Mouse (Mus musculus) Patski (cell line): Measurements from ENCODE around the gene Rslcan18. TPM values are rescaled to one million over a fixed set of nuclear protein-coding genes. Genes with fewer than 3 reads are reported as not detected.

Source experiments
- ATAC-seq: fragments of 100-300 bp; one replicate; pipeline ENCODE4 v1.8.0; 2021
- CTCF ChIA-PET: fragments of 350-600 bp; sonication (Branson Sonifier 250); formaldehyde crosslinking; loops from one replicate; lab custom pipeline; 2022; ENCODE audit warnings: inconsistent platforms; lab: Charles Lee
- POLR2A ChIA-PET: fragments of 350-600 bp; sonication (Branson Sonifier 250); formaldehyde crosslinking; loops from one replicate; lab custom pipeline; 2022; ENCODE audit warnings: antibody characterized with exemption, inconsistent platforms; lab: Charles Lee
- DNase-seq: peaks from one replicate; pipeline ENCODE4 v3.0.0-alpha.2; 2011; ENCODE audit warnings: low read depth, low spot score
- H3K27me3 ChIP-seq: fragments of 371-371 bp; one replicate; pipeline ENCODE4 v1.5.1; 2021
- CTCF ChIP-seq: fragments of 100-300 bp; IDR thresholded peaks from one replicate; pipeline ENCODE4 v1.5.1; 2021
- in situ Hi-C: fragments of 300-500 bp; cut with MboI; formaldehyde crosslinking; loops from 3 replicates; pipeline ENCODE4 v1.11.1; 2018; ENCODE audit warnings: low pct_unique_long_range_greater_than_20kb, mixed read lengths
- polyA plus RNA-seq: library from polyadenylated mRNA; unstranded; gene quantifications from one replicate; pipeline ENCODE4 v1.2.3, GENCODE M21; 2021

Gene Rslcan18
- polyA plus RNA-seq, 1 experiment from 2014 or later: 1.1 TPM

GRCm38 (mm10) chr13:67097876-67098275, 18.2 kb downstream of the Rslcan18 start, which contains the start of gene Zfp708:
Zfp708 (minus strand) TSS chr13:67097976.
- H3K27me3 ChIP-seq: no peaks in the 10 kb centered on the region
- ChIA-PET POLR2A (no interaction called here), CTCF (interaction anchor here (1.4 kb wide), 1 partner anchor 19 kb away, joined by 4 read pairs; no protein-coding TSS in a partner anchor)
- in situ Hi-C loops: no loop called here
- TF ChIP-seq CTCF: no peak
- DNase-seq: no peak
- no peak for ATAC-seq

GRCm38 (mm10) chr13:67090154-67090553, 25.9 kb downstream of the Rslcan18 start:
- ChIA-PET POLR2A (no interaction called here), CTCF (no interaction called here)
- TF ChIP-seq CTCF: no peak
- no peaks in the 10 kb centered on the region for H3K27me3 ChIP-seq
- in situ Hi-C loops: no loop called here
- ATAC-seq (no peak), DNase-seq (no peak)

DNA sequence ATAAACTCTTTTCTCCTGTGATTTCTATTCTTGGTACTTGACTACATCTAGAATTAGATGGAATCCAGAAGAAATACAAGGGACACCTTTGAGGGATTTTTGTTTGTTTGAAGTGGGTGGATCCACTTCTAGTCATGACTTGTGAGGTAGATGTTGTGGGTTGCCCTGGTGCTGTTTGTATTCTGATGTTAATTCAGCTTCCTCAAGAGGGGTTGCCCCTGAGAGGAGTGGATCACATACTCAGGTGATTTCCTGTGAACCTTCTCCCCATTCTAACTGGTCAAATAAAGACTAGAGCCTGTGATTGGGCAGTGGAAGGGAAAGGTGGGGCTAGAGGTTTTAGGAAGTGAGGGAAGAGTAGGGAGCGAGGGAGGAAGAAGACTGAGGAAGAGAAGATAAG, 34.1 kb downstream of the Rslcan18 start:
- ATAC-seq: no peak
- in situ Hi-C loops: loop anchor here (10.0 kb wide), 1 partner anchor 177 kb away; the partner anchor contains the start of gene Gm10767
- POLR2A ChIA-PET: no interaction called here

GRCm38 (mm10) chr13:67081142-67081713, 34.8 kb downstream of the Rslcan18 start:
- DNase-seq (peak; percentile 31), ATAC-seq (peak; percentile 98)
- in situ Hi-C loops: loop anchor here (10.0 kb wide), 1 partner anchor 176 kb away; the partner anchor contains the start of gene Gm10767
- TF ChIP-seq CTCF: no peak
- POLR2A ChIA-PET: no interaction called here
- CTCF ChIA-PET: no interaction called here
- no peaks in the 10 kb centered on the region for H3K27me3 ChIP-seq

More for the DNA sequence above, 34.1 kb downstream of the Rslcan18 start:
- CTCF ChIA-PET: no interaction called here
- no peaks in the 10 kb centered on the region for H3K27me3 ChIP-seq
- no peak for DNase-seq
- TF ChIP-seq CTCF: no peak

DNA sequence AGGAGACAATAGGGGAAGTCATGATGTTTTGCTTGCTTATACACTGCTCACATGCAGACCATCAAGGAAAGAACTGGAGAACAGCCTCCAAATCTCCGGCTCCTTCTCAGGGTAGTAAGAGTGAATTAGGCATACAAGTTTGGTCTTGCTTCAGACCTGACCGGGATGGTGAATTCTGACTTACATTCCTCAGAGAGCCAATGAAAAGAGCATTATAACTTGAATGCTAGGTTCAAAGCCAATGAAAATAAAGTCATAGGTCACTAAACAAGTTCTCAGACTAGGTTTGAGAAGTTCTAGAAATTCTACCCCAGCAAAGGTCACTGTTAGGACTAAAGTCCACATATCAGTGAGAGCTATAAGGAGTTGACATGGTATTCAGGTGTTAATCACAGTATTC, 38.8 kb downstream of the Rslcan18 start:
- ChIA-PET CTCF (interaction anchor here (0.9 to 1.8 kb wide), 2 partner anchors 10 to 32 kb away, joined by 4 to 5 read pairs; partner anchors contain the start of gene Gm28557), POLR2A (no interaction called here)
- no peak for DNase-seq
- no peak for ATAC-seq
- TF ChIP-seq CTCF: no peak
- no peaks in the 10 kb centered on the region for H3K27me3 ChIP-seq
- in situ Hi-C loops: no loop called here

DNA sequence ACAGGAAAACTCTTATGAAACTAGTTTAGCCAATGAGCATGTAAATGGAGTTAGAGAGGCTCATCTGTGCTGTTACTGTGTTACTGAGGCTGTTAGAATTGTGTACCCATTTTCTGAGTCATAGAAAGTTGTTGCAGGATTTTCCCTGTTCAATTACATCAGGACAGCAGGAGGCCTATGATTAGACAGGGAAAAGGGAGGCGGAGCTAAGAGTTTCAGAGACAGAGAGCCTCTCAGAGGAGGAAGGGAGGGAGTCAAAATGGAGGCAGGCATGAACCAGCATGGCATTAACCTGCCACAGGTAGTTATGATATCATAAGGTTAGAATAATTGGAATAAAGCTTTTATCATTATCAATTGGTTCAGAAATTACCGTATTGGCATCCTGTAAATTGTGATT, 43.3 kb downstream of the Rslcan18 start:
- H3K27me3 ChIP-seq: no peaks in the 10 kb centered on the region
- ChIA-PET CTCF (no interaction called here), POLR2A (no interaction called here)
- TF ChIP-seq CTCF: no peak
- in situ Hi-C loops: no loop called here
- ATAC-seq: no peak
- DNase-seq: no peak

- ATAC-seq (no peak), DNase-seq (no peak)
- in situ Hi-C loops: no loop called here
- no peak for TF ChIP-seq CTCF
- ChIA-PET CTCF (interaction anchor here (1.6 kb wide), 1 partner anchor 11 kb away, joined by 4 read pairs; no protein-coding TSS in a partner anchor), POLR2A (no interaction called here)
- H3K27me3 ChIP-seq: no peaks in the 10 kb centered on the region
These were observed 50.7 kb downstream of the Rslcan18 start for GRCm38 (mm10) chr13:67065386-67065785.

DNA sequence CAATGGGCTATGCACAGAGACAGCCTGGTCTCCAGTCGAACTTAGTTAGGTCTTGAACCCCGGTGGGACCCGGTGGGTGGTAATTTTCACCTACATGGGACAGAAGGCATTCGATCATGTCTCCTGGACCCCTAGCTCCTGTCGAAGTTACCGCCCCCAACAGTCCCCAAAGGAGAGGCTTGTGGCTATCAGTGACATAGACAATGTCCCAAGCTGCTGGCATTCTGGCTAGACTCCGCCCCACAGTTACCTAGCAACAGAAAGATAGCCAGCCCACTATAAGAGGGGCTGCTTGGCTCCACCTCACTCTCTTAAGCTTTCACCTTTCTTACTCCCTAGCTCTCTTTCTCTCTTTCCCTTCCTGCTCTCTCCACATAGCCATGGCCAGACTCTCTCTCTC, 53.6 kb downstream of the Rslcan18 start:
- POLR2A ChIA-PET: no interaction called here
- ATAC-seq: no peak
- TF ChIP-seq CTCF: no peak
- DNase-seq: no peak
- CTCF ChIA-PET: no interaction called here
- no peaks in the 10 kb centered on the region for H3K27me3 ChIP-seq
- in situ Hi-C loops: no loop called here

- H3K27me3 ChIP-seq: no peaks in the 10 kb centered on the region
- DNase-seq: peak; percentile 82
- ATAC-seq: peak; percentile 100
- no peak for TF ChIP-seq CTCF
- ChIA-PET CTCF (interaction anchor here (1.4 kb wide), 1 partner anchor 87 kb away, joined by 3 read pairs; no protein-coding TSS in a partner anchor), POLR2A (no interaction called here)
- in situ Hi-C loops: no loop called here
These were observed 55.2 kb downstream of the Rslcan18 start, which contains the start of gene Zfp712 for GRCm38 (mm10) chr13:67060786-67061358. Zfp712 (minus strand) TSS chr13:67061170.

DNA sequence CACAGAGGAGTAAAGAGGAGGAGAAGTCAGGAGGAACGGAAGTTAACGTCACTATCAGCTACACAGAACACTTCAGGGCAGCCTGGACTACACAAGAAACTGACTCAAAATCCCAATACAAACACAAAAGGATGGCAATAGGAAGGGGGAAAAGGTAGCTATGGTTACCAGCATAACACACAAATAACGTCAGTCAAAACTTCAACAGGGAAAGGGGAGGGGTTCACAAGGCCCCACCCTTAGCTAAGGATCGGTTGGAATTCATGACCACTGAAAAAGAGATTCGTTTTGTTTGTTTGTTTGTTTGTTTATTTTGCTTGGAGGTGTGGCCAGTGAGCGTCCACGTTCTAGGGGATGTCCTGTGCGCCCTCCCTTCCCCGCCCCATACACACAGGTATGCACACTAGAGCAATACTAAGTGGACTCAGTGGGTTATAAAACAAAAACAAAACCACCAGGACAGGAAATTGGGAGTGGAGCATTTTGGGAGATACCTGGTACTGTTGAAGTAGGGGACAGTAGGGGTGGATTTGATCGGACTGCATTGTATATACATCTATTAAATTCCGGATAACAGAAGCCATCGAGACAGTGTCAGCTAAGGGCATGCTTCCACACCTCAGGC, 55.8 kb downstream of the Rslcan18 start:
- no peak for DNase-seq
- no peak for TF ChIP-seq CTCF
- peak; percentile 4 for ATAC-seq
- ChIA-PET CTCF (interaction anchor here (1.4 kb wide), 1 partner anchor 87 kb away, joined by 3 read pairs; no protein-coding TSS in a partner anchor), POLR2A (no interaction called here)
- no peaks in the 10 kb centered on the region for H3K27me3 ChIP-seq
- in situ Hi-C loops: no loop called here

Other genes starting within 250 kb of the Rslcan18 start
- gene Gm10767, start 211.3 kb downstream of the Rslcan18 start, polyA plus RNA-seq: 4.9 TPM
- gene Zfp712, start 55.1 kb downstream of the Rslcan18 start, polyA plus RNA-seq: 1.5 TPM
- gene Zfp708, start 18.3 kb downstream of the Rslcan18 start, polyA plus RNA-seq: 2.2 TPM
- gene Gm28557, start 7.7 kb downstream of the Rslcan18 start, polyA plus RNA-seq: 3.6 TPM
- gene Zfp759, start 5.4 kb upstream of the Rslcan18 start, polyA plus RNA-seq: 4.9 TPM
- 6.0 TPM for gene Rsl1, start 56.9 kb upstream of the Rslcan18 start, polyA plus RNA-seq
- 1.6 TPM for gene Zfp455, start 78.2 kb upstream of the Rslcan18 start, polyA plus RNA-seq
- 4.1 TPM for gene Zfp458, start 162.2 kb upstream of the Rslcan18 start, polyA plus RNA-seq
- gene Zfp457, start 190.2 kb upstream of the Rslcan18 start, polyA plus RNA-seq: 3.1 TPM
- gene Zfp595, start 216.3 kb upstream of the Rslcan18 start, polyA plus RNA-seq: 3.2 TPM
- gene Gm28044, start 244.3 kb upstream of the Rslcan18 start, polyA plus RNA-seq: 1.4 TPM
- gene Zfp953, start 244.3 kb upstream of the Rslcan18 start, polyA plus RNA-seq: 2.4 TPM